Mouse (Mus musculus) testis, adult 2 months (tissue): ENCODE measurements around the gene Galnt10. TPM values are rescaled to one million over a fixed set of nuclear protein-coding genes. Genes with fewer than 3 reads are reported as not detected.

ENCODE experiments used
- H3K27ac ChIP-seq: fragments of 200-500 bp; 2 replicates; pipeline ENCODE4 v1.5.1; 2012; ENCODE audit warnings: low read depth, low read length; ENCODE audit not compliant: control insufficient read depth, insufficient read depth
- H3K27me3 ChIP-seq: fragments of 200-500 bp; 2 replicates; pipeline ENCODE4 v1.6.1; 2012; ENCODE audit warnings: mild to moderate bottlenecking, low read length, moderate library complexity; ENCODE audit not compliant: control insufficient read depth, insufficient read depth
- H3K36me3 ChIP-seq: fragments of 200-500 bp; 2 replicates; pipeline ENCODE4 v1.6.1; 2012; ENCODE audit warnings: mild to moderate bottlenecking, low read length; ENCODE audit not compliant: control insufficient read depth, insufficient read depth
- H3K4me1 ChIP-seq: fragments of 200-500 bp; 2 replicates; pipeline ENCODE4 v1.6.1; 2012; ENCODE audit warnings: low read length; ENCODE audit not compliant: control insufficient read depth, insufficient read depth
- H3K4me3 ChIP-seq: fragments of 200-500 bp; 2 replicates; pipeline ENCODE4 v1.5.1; 2012; ENCODE audit warnings: low read depth, mild to moderate bottlenecking, low read length, moderate library complexity, mixed read lengths; ENCODE audit not compliant: control insufficient read depth
- CTCF ChIP-seq: fragments of 200-500 bp; IDR thresholded peaks from 2 replicates; pipeline ENCODE4 v1.5.1; 2012; ENCODE audit warnings: low read depth, mild to moderate bottlenecking, inconsistent platforms, low read length, moderate library complexity; ENCODE audit not compliant: control insufficient read depth, insufficient read depth, insufficient replicate concordance
- POLR2A ChIP-seq: fragments of 200-500 bp; IDR thresholded peaks from 2 replicates; pipeline ENCODE4 v1.6.1; 2012; ENCODE audit warnings: low read depth, mild to moderate bottlenecking, inconsistent platforms, low read length, moderate library complexity; ENCODE audit not compliant: control insufficient read depth
- polyA plus RNA-seq: library from polyadenylated mRNA; depleted of rRNA; stranded (reverse); fragments of >200 nt; gene quantifications from 2 replicates; pipeline ENCODE4 v1.2.3, GENCODE M21; 2012

Gene Galnt10
- polyA plus RNA-seq, 1 experiment, result 25.9 TPM

GRCm38 (mm10) chr11:57683125-57683524 is 37.9 kb downstream of the Galnt10 start:
- Histone ChIP-seq H3K27ac (no peak overlapping the region), H3K36me3 (no peaks in the 10 kb centered on the region), H3K4me1 (peaks cover 4% of the 10 kb centered on the region), H3K4me3 (no peak overlapping the region), H3K27me3 (no peaks in the 10 kb centered on the region)
- TF ChIP-seq POLR2A (no peak), CTCF (no peak)

- H3K36me3 ChIP-seq, result no peaks in the 10 kb centered on the region
- H3K27me3 ChIP-seq, result no peaks in the 10 kb centered on the region
- TF ChIP-seq POLR2A, result no peak
- no peak for TF ChIP-seq CTCF
- H3K27ac ChIP-seq, result no peak overlapping the region
- peaks cover 4% of the 10 kb centered on the region for H3K4me1 ChIP-seq
- no peak overlapping the region for H3K4me3 ChIP-seq
Measured at GRCm38 (mm10) chr11:57683931-57684330, 38.7 kb downstream of the Galnt10 start.

- Histone ChIP-seq H3K36me3 (no peaks in the 10 kb centered on the region), H3K4me1 (peaks cover 4% of the 10 kb centered on the region), H3K27me3 (no peaks in the 10 kb centered on the region), H3K27ac (no peak overlapping the region), H3K4me3 (no peak overlapping the region)
- TF ChIP-seq CTCF, result no peak
- TF ChIP-seq POLR2A, result no peak
Measured at GRCm38 (mm10) chr11:57684891-57685290, 39.6 kb downstream of the Galnt10 start.

GRCm38 (mm10) chr11:57685689-57686454 is 40.6 kb downstream of the Galnt10 start:
- Histone ChIP-seq H3K27me3 (no peaks in the 10 kb centered on the region), H3K4me1 (peaks cover 4% of the 10 kb centered on the region), H3K36me3 (no peaks in the 10 kb centered on the region), H3K27ac (no peak overlapping the region), H3K4me3 (no peak overlapping the region)
- TF ChIP-seq CTCF, result no peak
- TF ChIP-seq POLR2A, result no peak

- no peaks in the 10 kb centered on the region for H3K36me3 ChIP-seq
- H3K4me3 ChIP-seq, result no peak overlapping the region
- H3K4me1 ChIP-seq, result peaks cover 4% of the 10 kb centered on the region
- no peak overlapping the region for H3K27ac ChIP-seq
- H3K27me3 ChIP-seq, result no peaks in the 10 kb centered on the region
- TF ChIP-seq POLR2A (no peak), CTCF (no peak)
Measured at GRCm38 (mm10) chr11:57686797-57687196, 41.6 kb downstream of the Galnt10 start.

GRCm38 (mm10) chr11:57687258-57687657 is 42.0 kb downstream of the Galnt10 start:
- Histone ChIP-seq H3K27me3 (no peaks in the 10 kb centered on the region), H3K4me3 (no peak overlapping the region), H3K4me1 (peaks cover 4% of the 10 kb centered on the region), H3K36me3 (no peaks in the 10 kb centered on the region), H3K27ac (no peak overlapping the region)
- no peak for TF ChIP-seq POLR2A
- TF ChIP-seq CTCF, result no peak

- no peaks in the 10 kb centered on the region for H3K36me3 ChIP-seq
Measured at GRCm38 (mm10) chr11:57688179-57688929, 43.1 kb downstream of the Galnt10 start.

More at GRCm38 (mm10) chr11:57688179-57688929, 43.1 kb downstream of the Galnt10 start:
- peaks cover 2% of the 10 kb centered on the region for H3K4me1 ChIP-seq
- TF ChIP-seq CTCF (no peak), POLR2A (no peak)
- no peaks in the 10 kb centered on the region for H3K27me3 ChIP-seq
- H3K27ac ChIP-seq, result no peak overlapping the region
- H3K4me3 ChIP-seq, result no peak overlapping the region
